Mouse (Mus musculus): ENCODE data around the gene Slc16a10. TPM values are rescaled to one million over a fixed set of nuclear protein-coding genes. Genes with fewer than 3 reads are reported as not detected.

Slc16a10 gene
- total RNA-seq, 2 experiments from 2014 or later, result 17.4 to 19.3 TPM

GRCm38 (mm10) chr10:40113517-40114085 lies 28.5 kb downstream of the Slc16a10 start:
- DNase-seq (ENCODE audit: low spot score in 2 of 2), result no peak

- DNase-seq (ENCODE audit: low spot score in 2 of 2), result no peak
Measured at GRCm38 (mm10) chr10:40112256-40112655, 29.8 kb downstream of the Slc16a10 start.

- no peak for DNase-seq (ENCODE audit: low spot score in 2 of 2)
Measured at GRCm38 (mm10) chr10:40109520-40109919, 32.5 kb downstream of the Slc16a10 start.

GRCm38 (mm10) chr10:40108992-40109391 lies 33.1 kb downstream of the Slc16a10 start:
- DNase-seq (ENCODE audit: low spot score in 2 of 2), result no peak

- no peak for DNase-seq (ENCODE audit: low spot score in 2 of 2)
Measured at GRCm38 (mm10) chr10:40107995-40108394, 34.1 kb downstream of the Slc16a10 start.

- DNase-seq (ENCODE audit: low spot score in 2 of 2), result no peak
Measured at GRCm38 (mm10) chr10:40105174-40105573, 36.9 kb downstream of the Slc16a10 start.

GRCm38 (mm10) chr10:40103790-40104189 lies 38.3 kb downstream of the Slc16a10 start:
- DNase-seq (ENCODE audit: low spot score in 2 of 2), result no peak

- no peak for DNase-seq (ENCODE audit: low spot score in 2 of 2)
Measured at GRCm38 (mm10) chr10:40102986-40103385, 39.1 kb downstream of the Slc16a10 start.

- DNase-seq (ENCODE audit: low spot score in 2 of 2), result no peak
Measured at GRCm38 (mm10) chr10:40102166-40102565, 39.9 kb downstream of the Slc16a10 start.

GRCm38 (mm10) chr10:40098441-40098840 lies 43.6 kb downstream of the Slc16a10 start:
- no peak for DNase-seq (ENCODE audit: low spot score in 2 of 2)

- no peak for DNase-seq (ENCODE audit: low spot score in 2 of 2)
Measured at GRCm38 (mm10) chr10:40097519-40097918, 44.5 kb downstream of the Slc16a10 start.

- DNase-seq (ENCODE audit: low spot score in 2 of 2), result no peak
Measured at GRCm38 (mm10) chr10:40094752-40095151, 47.3 kb downstream of the Slc16a10 start.

GRCm38 (mm10) chr10:40093526-40093925 lies 48.5 kb downstream of the Slc16a10 start:
- DNase-seq (ENCODE audit: low spot score in 2 of 2), result no peak

GRCm38 (mm10) chr10:40091455-40091854 lies 50.6 kb downstream of the Slc16a10 start:
- no peak for DNase-seq (ENCODE audit: low spot score in 2 of 2)

GRCm38 (mm10) chr10:40090504-40091428 lies 51.3 kb downstream of the Slc16a10 start:
- no peak for DNase-seq (ENCODE audit: low spot score in 2 of 2)

- DNase-seq (ENCODE audit: low spot score in 2 of 2), result no peak
Measured at GRCm38 (mm10) chr10:40084332-40085093, 57.5 kb downstream of the Slc16a10 start.

GRCm38 (mm10) chr10:40083556-40083955 lies 58.5 kb downstream of the Slc16a10 start:
- DNase-seq (ENCODE audit: low spot score in 2 of 2), result no peak

GRCm38 (mm10) chr10:40082668-40083067 lies 59.4 kb downstream of the Slc16a10 start:
- DNase-seq (ENCODE audit: low spot score in 2 of 2), result no peak

- no peak for DNase-seq (ENCODE audit: low spot score in 2 of 2)
Measured at GRCm38 (mm10) chr10:40080533-40080932, 61.5 kb downstream of the Slc16a10 start.

GRCm38 (mm10) chr10:40079256-40079655 lies 62.8 kb downstream of the Slc16a10 start:
- no peak for DNase-seq (ENCODE audit: low spot score in 2 of 2)

- DNase-seq (ENCODE audit: low spot score in 2 of 2), result no peak
Measured at GRCm38 (mm10) chr10:40077960-40078353, 64.1 kb downstream of the Slc16a10 start.
